Mouse (Mus musculus) liver, embryonic 16.5 days (tissue): ENCODE data around the gene Retnlg. TPM values are rescaled to one million over a fixed set of nuclear protein-coding genes. Genes with fewer than 3 reads are reported as not detected.
"Not testable (repeated sequence)": the region's sequence is repeated elsewhere in the genome, so short reads cannot be mapped to it uniquely, and the experiment has no call there.

ENCODE experiments used
- ATAC-seq: fragments of 200-750 bp; cut with Nextera tagmentation; 2 replicates; pipeline ENCODE4 v1.8.0; 2017; ENCODE audit warnings: low read depth, mild to moderate bottlenecking, moderate number of reproducible peaks, moderate library complexity
- H3K27ac ChIP-seq: fragments of 300-500 bp; sonication (generic); 2 replicates; pipeline ENCODE4 v1.5.1; 2014; ENCODE audit warnings: mild to moderate bottlenecking, low read length
- H3K27me3 ChIP-seq: fragments of 300-500 bp; sonication (generic); 2 replicates; pipeline ENCODE4 v1.6.1; 2014; ENCODE audit warnings: low read depth, low read length, mixed read lengths; ENCODE audit not compliant: control insufficient read depth, insufficient read depth
- H3K36me3 ChIP-seq: fragments of 300-500 bp; sonication (generic); 2 replicates; pipeline ENCODE4 v1.6.1; 2014; ENCODE audit warnings: mild to moderate bottlenecking; ENCODE audit not compliant: control insufficient read depth, insufficient read depth
- H3K4me1 ChIP-seq: fragments of 300-500 bp; sonication (generic); 2 replicates; pipeline ENCODE4 v1.6.1; 2014; ENCODE audit warnings: low read depth, low read length, mixed read lengths; ENCODE audit not compliant: control insufficient read depth
- H3K4me2 ChIP-seq: fragments of 300-500 bp; sonication (generic); 2 replicates; pipeline ENCODE4 v1.6.1; 2014; ENCODE audit warnings: low read depth, low read length, mixed read lengths
- H3K4me3 ChIP-seq: fragments of 300-500 bp; sonication (generic); 2 replicates; pipeline ENCODE4 v1.5.1; 2014; ENCODE audit warnings: low read depth, mild to moderate bottlenecking, low read length
- H3K9ac ChIP-seq: fragments of 300-500 bp; sonication (generic); 2 replicates; pipeline ENCODE4 v1.6.1; 2014; ENCODE audit warnings: low read depth, low read length
- H3K9me3 ChIP-seq: fragments of 300-500 bp; sonication (generic); replicated peaks from 2 replicates; pipeline ENCODE4 v1.6.1; 2016; ENCODE audit warnings: low read length; ENCODE audit not compliant: control insufficient read depth
- WGBS: fragments of 180-500 bp; shearing (Covaris S2); extraction: QIAGEN DNeasy Blood & Tissue Kit; methylation state at CpG from one replicate; pipeline ENCODE4 v1.1.7; 2014; ENCODE audit not compliant: insufficient replicate concordance; 5-methylcytosine and 5-hydroxymethylcytosine counted together
- polyA plus RNA-seq: library from polyadenylated mRNA; unstranded; fragments of >200 nt; fragmentation: Nextera tagmentation; extraction: Ambion mirVana; gene quantifications from 2 replicates; pipeline ENCODE4 v1.2.1, GENCODE M21; 2015

Gene Retnlg
- 20.3 and 25.2 TPM in 2 replicates for polyA plus RNA-seq

- no peaks in the 10 kb centered on the region for H3K36me3 ChIP-seq
- H3K9me3 ChIP-seq, result no peaks in the 10 kb centered on the region
- H3K4me3 ChIP-seq, result no peak within 1 kb of the TSS
- ATAC-seq, result no peak
- 62% methylated on average over 4 of the region's 4 CpGs for WGBS
- H3K4me1 ChIP-seq, result no peaks in the 10 kb centered on the region; the same call in 1 of the 2 replicates
- no peak within 1 kb of the TSS for H3K27ac ChIP-seq
- H3K9ac ChIP-seq, result no peak within 1 kb of the TSS
- H3K4me2 ChIP-seq, result no peak within 1 kb of the TSS
- no peaks in the 10 kb centered on the region for H3K27me3 ChIP-seq
These were observed at the start of gene Retnlg for GRCm38 (mm10) chr16:48872321-48872720. Gene Retnlg (plus strand): TSS chr16:48872621.

GRCm38 (mm10) chr16:48826474-48826873 is 45.9 kb upstream of the Retnlg start:
- Histone ChIP-seq H3K4me3 (no peak overlapping the region), H3K27ac (no peak overlapping the region), H3K4me1 (no peaks in the 10 kb centered on the region), H3K4me2 (no peak overlapping the region), H3K36me3 (no peaks in the 10 kb centered on the region), H3K9ac (no peak overlapping the region), H3K27me3 (no peaks in the 10 kb centered on the region), H3K9me3 (no peaks in the 10 kb centered on the region)
- 64% methylated on average over 3 of the region's 3 CpGs for WGBS
- ATAC-seq, result no peak

- Histone ChIP-seq H3K27ac (no peak overlapping the region), H3K4me2 (no peak overlapping the region), H3K9ac (no peak overlapping the region), H3K4me3 (no peak overlapping the region), H3K27me3 (no peaks in the 10 kb centered on the region), H3K9me3 (no peaks in the 10 kb centered on the region), H3K4me1 (no peaks in the 10 kb centered on the region), H3K36me3 (no peaks in the 10 kb centered on the region)
- 37% methylated on average over 1 of the region's 1 CpGs for WGBS
- no peak for ATAC-seq
These were observed 44.8 kb upstream of the Retnlg start for GRCm38 (mm10) chr16:48827625-48828024.

- WGBS, result 38% methylated on average over 4 of the region's 4 CpGs
- H3K27ac ChIP-seq, result no peak overlapping the region
- no peaks in the 10 kb centered on the region for H3K27me3 ChIP-seq
- no peak for ATAC-seq
- H3K4me3 ChIP-seq, result no peak overlapping the region
- H3K4me1 ChIP-seq, result no peaks in the 10 kb centered on the region
- no peak overlapping the region for H3K9ac ChIP-seq
- H3K9me3 ChIP-seq, result no peaks in the 10 kb centered on the region
- H3K36me3 ChIP-seq, result no peaks in the 10 kb centered on the region
- no peak overlapping the region for H3K4me2 ChIP-seq
These were observed 43.4 kb upstream of the Retnlg start for GRCm38 (mm10) chr16:48829060-48829459.

GRCm38 (mm10) chr16:48832055-48832454 is 40.4 kb upstream of the Retnlg start:
- Histone ChIP-seq H3K4me2 (no peak overlapping the region), H3K36me3 (no peaks in the 10 kb centered on the region), H3K4me3 (no peak overlapping the region), H3K9me3 (no peaks in the 10 kb centered on the region), H3K27ac (no peak overlapping the region), H3K27me3 (no peaks in the 10 kb centered on the region), H3K4me1 (no peaks in the 10 kb centered on the region), H3K9ac (no peak overlapping the region)
- ATAC-seq, result no peak
- WGBS, result 66% methylated on average over 7 of the region's 8 CpGs

GRCm38 (mm10) chr16:48833626-48834025 is 38.8 kb upstream of the Retnlg start:
- H3K4me2 ChIP-seq, H3K4me3 ChIP-seq, H3K4me1 ChIP-seq, ATAC-seq, H3K9ac ChIP-seq, H3K9me3 ChIP-seq, H3K27ac ChIP-seq, H3K36me3 ChIP-seq, H3K27me3 ChIP-seq: not testable (repeated sequence)
- 24% methylated on average over 1 of the region's 1 CpGs for WGBS

- no peak within 1 kb of the TSS for H3K9ac ChIP-seq
- H3K27me3 ChIP-seq, result no peaks in the 10 kb centered on the region
- no peak within 1 kb of the TSS for H3K27ac ChIP-seq
- H3K4me2 ChIP-seq, result no peak within 1 kb of the TSS
- H3K9me3 ChIP-seq, result no peaks in the 10 kb centered on the region
- no peaks in the 10 kb centered on the region for H3K4me1 ChIP-seq
- H3K4me3 ChIP-seq, result no peak within 1 kb of the TSS
- 61% methylated on average over 3 of the region's 3 CpGs for WGBS
- no peaks in the 10 kb centered on the region for H3K36me3 ChIP-seq
- no peak for ATAC-seq
These were observed 30.2 kb upstream of the Retnlg start, which contains the start of gene Retnla for GRCm38 (mm10) chr16:48842266-48842665. Gene Retnla (plus strand): TSS chr16:48842551.

GRCm38 (mm10) chr16:48843671-48844386 is 28.6 kb upstream of the Retnlg start:
- H3K27me3 ChIP-seq, result no peaks in the 10 kb centered on the region
- H3K9ac ChIP-seq, result no peak overlapping the region
- H3K36me3 ChIP-seq, result no peaks in the 10 kb centered on the region
- no peak overlapping the region for H3K27ac ChIP-seq
- no peak for ATAC-seq
- H3K4me3 ChIP-seq, result no peak overlapping the region
- WGBS, result 54% methylated on average over 4 of the region's 4 CpGs
- no peaks in the 10 kb centered on the region for H3K9me3 ChIP-seq
- H3K4me2 ChIP-seq, result no peak overlapping the region
- no peaks in the 10 kb centered on the region for H3K4me1 ChIP-seq

GRCm38 (mm10) chr16:48865004-48865403 is 7.4 kb upstream of the Retnlg start:
- H3K27ac ChIP-seq, H3K36me3 ChIP-seq, H3K4me1 ChIP-seq, H3K9ac ChIP-seq, H3K27me3 ChIP-seq, H3K4me3 ChIP-seq, H3K9me3 ChIP-seq, ATAC-seq, H3K4me2 ChIP-seq: not testable (repeated sequence)
- 67% methylated on average over 1 of the region's 1 CpGs for WGBS
